Mouse (Mus musculus): ENCODE measurements around the gene Anxa5.

DNA sequence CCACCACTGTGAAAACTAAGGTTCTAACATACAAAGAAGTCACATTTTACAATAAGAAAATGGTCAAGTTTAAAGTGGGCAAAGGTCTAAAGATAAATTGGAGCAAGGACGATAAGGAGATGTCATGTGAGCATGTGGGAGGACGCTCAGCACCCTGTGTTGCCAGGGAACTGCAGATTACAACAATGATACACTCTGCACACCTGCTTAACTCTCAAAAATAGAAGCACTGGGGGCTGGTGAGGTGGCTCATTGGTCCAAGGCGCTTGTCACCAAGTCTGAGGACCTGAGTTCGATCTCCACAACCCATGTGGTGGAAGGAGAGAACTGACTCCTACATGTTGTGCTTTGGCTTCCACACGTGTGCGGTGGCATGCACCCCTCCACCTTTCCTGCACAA is 35.8 kb upstream of the Anxa5 start:
- no peak for TF ChIP-seq POLR2A (IDR thresholded peaks at IDR 0.05; ENCODE audit: insufficient read depth, low read length)
- no peak for TF ChIP-seq EP300 (IDR thresholded peaks at IDR 0.05; ENCODE audit: insufficient read depth, low read depth, low read length)
